Mouse (Mus musculus) forebrain, postnatal 0 days (tissue): ENCODE results near the gene Afdn. TPM values are rescaled to one million over a fixed set of nuclear protein-coding genes. Genes with fewer than 3 reads are reported as not detected.

Experiments used
- ATAC-seq: fragments of 200-750 bp; cut with Nextera tagmentation; 2 replicates; pipeline ENCODE4 v1.8.0; 2017; ENCODE audit warnings: mild to moderate bottlenecking, moderate library complexity
- DNase-seq: peaks from one replicate; pipeline ENCODE4 v3.0.0-alpha.2; 2015
- H3K27ac ChIP-seq: fragments of 300-500 bp; sonication (generic); 2 replicates; pipeline ENCODE4 v1.5.1; 2014; ENCODE audit warnings: low read depth, mild to moderate bottlenecking, antibody characterized with exemption, low read length, moderate library complexity, mixed read lengths
- H3K27me3 ChIP-seq: fragments of 300-500 bp; sonication (generic); 2 replicates; pipeline ENCODE4 v1.6.1; 2014; ENCODE audit warnings: mild to moderate bottlenecking, low read length, mixed read lengths; ENCODE audit not compliant: insufficient read depth
- H3K36me3 ChIP-seq: fragments of 300-500 bp; sonication (generic); 2 replicates; pipeline ENCODE4 v1.6.1; 2014; ENCODE audit warnings: mild to moderate bottlenecking, moderate library complexity; ENCODE audit not compliant: insufficient read depth
- H3K4me1 ChIP-seq: fragments of 300-500 bp; sonication (generic); 2 replicates; pipeline ENCODE4 v1.6.1; 2014; ENCODE audit warnings: antibody characterized with exemption; ENCODE audit not compliant: insufficient read depth
- H3K4me2 ChIP-seq: fragments of 300-500 bp; sonication (generic); 2 replicates; pipeline ENCODE4 v1.6.1; 2014; ENCODE audit warnings: low read depth, mild to moderate bottlenecking, moderate library complexity
- H3K4me3 ChIP-seq: fragments of 300-500 bp; sonication (generic); 2 replicates; pipeline ENCODE4 v1.5.1; 2014; ENCODE audit warnings: low read depth, low read length, mixed read lengths
- H3K9ac ChIP-seq: fragments of 300-500 bp; sonication (generic); 2 replicates; pipeline ENCODE4 v1.6.1; 2014; ENCODE audit warnings: mild to moderate bottlenecking
- H3K9me3 ChIP-seq: fragments of 300-500 bp; sonication (generic); 2 replicates; pipeline ENCODE4 v1.6.1; 2016; ENCODE audit warnings: low read length
- CTCF ChIP-seq: sonication (generic); IDR thresholded peaks from 2 replicates; pipeline ENCODE4 v1.5.1; 2016; ENCODE audit warnings: antibody characterized with exemption, control low read depth, low read depth
- WGBS: fragments of 180-500 bp; shearing (Covaris S2); extraction: QIAGEN DNeasy Blood & Tissue Kit; methylation state at CpG from one replicate; pipeline ENCODE4 v1.1.7; 2014; 5-methylcytosine and 5-hydroxymethylcytosine counted together
- polyA plus RNA-seq: library from polyadenylated mRNA; unstranded; fragments of >200 nt; fragmentation: Nextera tagmentation; extraction: Ambion mirVana; gene quantifications from 2 replicates; pipeline ENCODE4 v1.2.1, GENCODE M21; 2015
- total RNA-seq: library from RNA; depleted of rRNA; stranded (reverse); fragments of >200 nt; gene quantifications from 2 replicates; pipeline ENCODE4 v1.2.3, GENCODE M21; 2014

Afdn gene
- total and polyA plus RNA-seq, 2 experiments from 2014 or later, result 129 to 146 TPM

DNA sequence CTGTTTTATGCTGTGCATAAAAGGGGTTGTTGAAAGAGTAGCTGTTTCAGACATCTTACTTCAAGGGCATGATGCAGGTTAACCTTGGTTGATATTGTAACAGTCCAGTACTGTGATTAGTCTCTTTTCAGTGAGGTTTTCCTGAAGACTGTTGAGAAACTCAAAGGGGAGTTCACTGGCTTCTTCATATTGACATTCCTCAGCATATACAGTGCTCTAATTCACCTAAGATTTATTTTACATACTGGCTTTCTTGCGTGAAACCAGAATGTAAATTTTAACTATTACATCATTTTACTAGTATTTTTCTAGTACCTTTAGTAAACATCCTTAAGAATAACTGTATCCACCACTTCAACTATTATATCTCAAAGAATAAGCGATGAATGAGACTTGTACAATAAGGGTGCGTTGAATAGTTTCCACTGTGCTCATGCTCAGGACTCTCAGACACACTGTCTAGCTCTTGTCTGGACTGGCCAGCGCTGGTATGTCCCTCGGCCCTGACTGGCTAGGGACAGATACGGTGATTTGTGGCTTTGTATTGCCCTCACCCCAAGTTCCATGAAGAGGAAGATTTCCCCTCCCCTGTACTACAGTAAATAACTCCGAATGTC lies 129.6 kb downstream of the Afdn start:
- WGBS, result 85% methylated on average over 7 of the region's 7 CpGs
- ATAC-seq, result no peak
- no peak for TF ChIP-seq CTCF
- peaks cover 34% of the 10 kb centered on the region for H3K36me3 ChIP-seq
- H3K4me3 ChIP-seq, result no peak overlapping the region
- H3K4me2 ChIP-seq, result no peak overlapping the region
- H3K4me1 ChIP-seq, result no peaks in the 10 kb centered on the region
- no peak overlapping the region for H3K27ac ChIP-seq
- no peaks in the 10 kb centered on the region for H3K9me3 ChIP-seq
- H3K9ac ChIP-seq, result no peak overlapping the region
- H3K27me3 ChIP-seq, result no peaks in the 10 kb centered on the region
- DNase-seq, result no peak

- no peaks in the 10 kb centered on the region for H3K4me1 ChIP-seq
- H3K9ac ChIP-seq, result no peak overlapping the region
- TF ChIP-seq CTCF, result no peak
- H3K27me3 ChIP-seq, result no peaks in the 10 kb centered on the region
- H3K36me3 ChIP-seq, result peaks cover 25% of the 10 kb centered on the region
- H3K4me3 ChIP-seq, result no peak overlapping the region
- H3K4me2 ChIP-seq, result no peak overlapping the region
- WGBS, result 95% methylated on average over 1 of the region's 1 CpGs
- no peak for ATAC-seq
- H3K27ac ChIP-seq, result no peak overlapping the region
- no peak for DNase-seq
- H3K9me3 ChIP-seq, result no peaks in the 10 kb centered on the region
Observed at GRCm38 (mm10) chr17:13890932-13891331, 130.6 kb downstream of the Afdn start.

DNA sequence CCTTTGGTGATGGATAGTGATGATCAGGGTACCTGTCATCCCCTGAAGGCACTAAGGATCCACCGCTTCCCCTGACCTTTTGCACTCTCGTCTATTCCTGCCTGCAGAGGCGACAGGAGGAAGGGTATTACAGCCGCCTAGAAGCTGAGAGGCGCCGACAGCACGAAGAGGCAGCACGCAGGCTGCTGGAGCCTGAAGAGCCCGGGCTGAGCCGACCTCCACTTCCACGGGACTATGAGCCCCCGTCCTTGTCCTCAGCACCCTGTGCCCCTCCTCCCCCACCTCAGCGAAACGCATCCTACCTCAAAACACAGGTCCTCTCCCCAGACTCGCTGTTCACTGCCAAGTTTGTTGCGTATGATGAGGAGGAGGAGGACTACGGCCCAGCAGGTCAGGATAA lies 138.5 kb downstream of the Afdn start:
- no peak for ATAC-seq
- WGBS, result 89% methylated on average over 17 of the region's 17 CpGs
- no peak for DNase-seq
- H3K9me3 ChIP-seq, result no peaks in the 10 kb centered on the region
- H3K27me3 ChIP-seq, result no peaks in the 10 kb centered on the region
- no peak overlapping the region for H3K4me3 ChIP-seq
- no peaks in the 10 kb centered on the region for H3K4me1 ChIP-seq
- no peak overlapping the region for H3K4me2 ChIP-seq
- TF ChIP-seq CTCF, result no peak
- H3K27ac ChIP-seq, result no peak overlapping the region
- H3K36me3 ChIP-seq, result peaks cover 40% of the 10 kb centered on the region
- H3K9ac ChIP-seq, result no peak overlapping the region

- Histone ChIP-seq H3K4me2 (no peak overlapping the region), H3K4me1 (no peaks in the 10 kb centered on the region), H3K27me3 (no peaks in the 10 kb centered on the region), H3K36me3 (peaks cover 40% of the 10 kb centered on the region), H3K9ac (no peak overlapping the region), H3K4me3 (no peak overlapping the region), H3K9me3 (no peaks in the 10 kb centered on the region), H3K27ac (no peak overlapping the region)
- WGBS, result 94% methylated on average over 7 of the region's 7 CpGs
- DNase-seq (no peak), ATAC-seq (no peak)
- no peak for TF ChIP-seq CTCF
Observed at GRCm38 (mm10) chr17:13899241-13899640, 138.9 kb downstream of the Afdn start.

GRCm38 (mm10) chr17:13903793-13904192 lies 143.5 kb downstream of the Afdn start:
- no peak for DNase-seq
- Histone ChIP-seq H3K9ac (no peak overlapping the region), H3K4me3 (no peak overlapping the region), H3K4me1 (no peaks in the 10 kb centered on the region), H3K27me3 (no peaks in the 10 kb centered on the region), H3K4me2 (no peak overlapping the region), H3K27ac (no peak overlapping the region), H3K36me3 (peaks cover 53% of the 10 kb centered on the region), H3K9me3 (no peaks in the 10 kb centered on the region)
- no peak for TF ChIP-seq CTCF
- ATAC-seq, result no peak
- 89% methylated on average over 8 of the region's 8 CpGs for WGBS

GRCm38 (mm10) chr17:13907082-13907481 lies 146.7 kb downstream of the Afdn start:
- H3K4me2 ChIP-seq, result no peak overlapping the region
- H3K9ac ChIP-seq, result no peak overlapping the region
- no peak overlapping the region for H3K27ac ChIP-seq
- no peaks in the 10 kb centered on the region for H3K4me1 ChIP-seq
- DNase-seq (no peak), ATAC-seq (peak; percentile 21; the same call in 1 of the 2 replicates)
- H3K27me3 ChIP-seq, result no peaks in the 10 kb centered on the region
- 93% methylated on average over 5 of the region's 5 CpGs for WGBS
- H3K4me3 ChIP-seq, result no peak overlapping the region
- no peaks in the 10 kb centered on the region for H3K9me3 ChIP-seq
- H3K36me3 ChIP-seq, result peaks cover 38% of the 10 kb centered on the region
- TF ChIP-seq CTCF, result no peak

GRCm38 (mm10) chr17:13907681-13908080 lies 147.3 kb downstream of the Afdn start:
- H3K27me3 ChIP-seq, result no peaks in the 10 kb centered on the region
- H3K27ac ChIP-seq, result no peak overlapping the region
- H3K4me2 ChIP-seq, result no peak overlapping the region
- peaks cover 34% of the 10 kb centered on the region for H3K36me3 ChIP-seq
- ATAC-seq (no peak), DNase-seq (no peak)
- no peak overlapping the region for H3K4me3 ChIP-seq
- no peak overlapping the region for H3K9ac ChIP-seq
- TF ChIP-seq CTCF, result no peak
- H3K9me3 ChIP-seq, result no peaks in the 10 kb centered on the region
- no peaks in the 10 kb centered on the region for H3K4me1 ChIP-seq
- WGBS, result 96% methylated on average over 1 of the region's 1 CpGs
